Mouse (Mus musculus) cortical plate, adult 2 months (tissue): ENCODE measurements around the gene Ect2l.

Experiments
- CTCF ChIP-seq: fragments of 200-500 bp; IDR thresholded peaks from 2 replicates; pipeline ENCODE4 v1.5.1; 2011; ENCODE audit warnings: mild to moderate bottlenecking, control low read depth, low read length; ENCODE audit not compliant: insufficient read depth; ENCODE audit errors: extremely low read depth
- POLR2A ChIP-seq: fragments of 200-500 bp; IDR thresholded peaks from 2 replicates; pipeline ENCODE4 v1.6.1; 2011; ENCODE audit warnings: mild to moderate bottlenecking, low read length, control low read depth; ENCODE audit not compliant: insufficient read depth; ENCODE audit errors: extremely low read depth

DNA sequence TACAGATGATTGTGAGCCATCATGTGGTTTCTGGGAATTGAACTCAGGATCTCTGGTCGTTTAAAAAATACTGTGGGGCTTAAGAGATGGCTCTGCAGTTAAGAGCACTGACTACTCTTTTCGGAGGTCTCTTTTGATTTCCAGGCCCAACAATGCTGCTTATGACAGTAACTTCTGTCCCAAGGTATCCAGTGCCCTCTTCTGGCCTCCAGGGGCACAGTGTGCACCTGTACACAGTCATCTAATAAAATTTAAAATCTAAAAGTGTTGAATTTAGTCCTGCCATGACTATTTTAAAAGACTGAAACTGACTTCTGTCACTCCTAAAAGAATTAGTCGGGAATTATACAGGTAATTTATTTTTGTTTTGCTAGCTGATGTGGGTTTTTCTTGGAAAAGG lies 23.2 kb upstream of the Ect2l start:
- TF ChIP-seq CTCF (no peak), POLR2A (no peak)
